ENCODE assay signal across 8 mouse cellular contexts in the genomic region with DNA sequence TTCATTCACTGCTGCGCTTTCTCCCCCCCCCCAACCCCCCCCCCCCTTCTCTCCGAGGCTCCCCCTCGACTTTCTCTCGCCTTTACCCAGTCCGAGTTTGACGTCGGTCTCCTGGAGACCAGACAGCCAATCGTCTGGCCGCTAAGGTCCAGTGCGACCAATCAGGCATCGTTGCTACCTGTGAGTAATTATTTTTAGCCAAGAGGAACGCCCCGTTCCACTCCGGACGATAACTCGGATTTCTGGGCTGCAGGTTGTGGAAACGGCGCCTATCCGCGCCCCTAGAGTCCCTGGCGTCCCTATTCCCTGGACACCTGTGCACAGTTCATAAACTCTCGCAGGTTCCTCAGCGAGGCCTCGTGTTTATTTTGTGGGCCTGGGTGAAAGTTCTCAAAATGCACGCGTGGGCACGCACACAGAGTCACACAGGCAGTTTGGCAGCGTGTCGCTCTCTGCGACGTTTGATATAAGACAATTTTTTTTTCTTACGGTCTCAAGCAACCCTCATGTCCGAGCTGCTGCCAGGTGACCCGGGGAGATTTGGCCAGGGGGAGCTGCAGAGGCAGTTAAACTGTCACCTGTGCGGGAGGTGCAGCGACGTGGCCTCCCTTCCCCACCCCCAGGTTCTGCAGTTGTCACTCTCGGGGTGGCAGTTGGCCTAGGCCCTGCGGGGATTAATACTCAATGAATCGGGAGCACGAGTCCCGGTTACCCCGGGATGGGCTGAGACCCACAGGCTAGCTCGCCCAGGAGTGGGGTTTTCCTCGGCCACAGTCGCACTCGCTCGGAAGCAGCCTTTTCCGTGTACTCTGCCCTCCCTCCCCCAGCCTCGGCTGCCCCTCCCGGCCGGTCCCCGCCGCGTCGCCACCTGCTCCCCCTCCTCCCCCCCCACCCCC. TPM values are rescaled to one million over a fixed set of nuclear protein-coding genes. Genes with fewer than 3 reads are reported as not detected.
DNase-seq lines count a peak whose midpoint lies in the region; ATAC-seq and TF ChIP-seq lines count a peak whose summit lies in the region.

No protein-coding gene starts in this region.

- DNase-seq in 416B (ENCODE audit: low read depth) (peak; percentile 98), liver (peak; percentile 93)
- peak; percentile 99 for DNase-seq in heart, embryonic 10.5 days (ENCODE audit: low spot score)
- peak; percentile 87 to 90 for DNase-seq in spleen, postnatal 4 days (ENCODE audit: low spot score in 2 of 2)

- peak; percentile 77 for ATAC-seq in embryonic facial prominence, embryonic 15.5 days (ENCODE audit: insufficient number of reproducible peaks, low FRiP score, low TSS enrichment, low read depth)
- ATAC-seq in kidney, embryonic 15.5 days (replicated peaks; ENCODE audit: low FRiP score), result peak; percentile 84
- ATAC-seq in monocyte, adult 5-6 weeks (replicated peaks; ENCODE audit: insufficient number of reproducible peaks, low FRiP score, low TSS enrichment, poor library complexity, severe bottlenecking), result peak; percentile 81

- peak overlapping the region; percentile 97 for H3K27ac ChIP-seq in bone marrow, adult 2 months (ENCODE audit: control insufficient read depth, insufficient read depth, low read depth, low read length, poor library complexity)
- H3K27ac ChIP-seq in embryonic facial prominence, embryonic 15.5 days (replicated peaks), result peak overlapping the region; percentile 98
- H3K27ac ChIP-seq in heart, embryonic 10.5 days, result peak overlapping the region; percentile 99
- peak overlapping the region; percentile 99 for H3K27ac ChIP-seq in kidney, embryonic 15.5 days

- H3K36me3 ChIP-seq in embryonic facial prominence, embryonic 15.5 days, result peaks cover 7% of the 10 kb centered on the region
- peaks cover 14% of the 10 kb centered on the region for H3K36me3 ChIP-seq in heart, embryonic 10.5 days
- H3K36me3 ChIP-seq in kidney, embryonic 15.5 days, result peaks cover 15% of the 10 kb centered on the region

- H3K27me3 ChIP-seq in embryonic facial prominence, embryonic 15.5 days, result no peaks in the 10 kb centered on the region
- H3K27me3 ChIP-seq in heart, embryonic 10.5 days (ENCODE audit: insufficient read depth, poor library complexity, severe bottlenecking), result no peaks in the 10 kb centered on the region
- H3K27me3 ChIP-seq in kidney, embryonic 15.5 days, result no peaks in the 10 kb centered on the region

- peaks cover 6% of the 10 kb centered on the region for H3K4me1 ChIP-seq in bone marrow, adult 2 months (ENCODE audit: control insufficient read depth, insufficient read depth, low read length)
- peaks cover 12% of the 10 kb centered on the region for H3K4me1 ChIP-seq in embryonic facial prominence, embryonic 15.5 days
- H3K4me1 ChIP-seq in heart, embryonic 10.5 days, result peaks cover 18% of the 10 kb centered on the region
- H3K4me1 ChIP-seq in kidney, embryonic 15.5 days, result peaks cover 21% of the 10 kb centered on the region

- peak; percentile 77; the same call in 1 of the 2 replicates for TF ChIP-seq POLR2A in bone marrow, adult 2 months (IDR thresholded peaks at IDR 0.05; ENCODE audit: borderline replicate concordance, control insufficient read depth, low read depth, low read length)

- peak overlapping the region; percentile 99 for H3K4me2 ChIP-seq in embryonic facial prominence, embryonic 15.5 days (replicated peaks)
- peak overlapping the region; percentile 98 for H3K4me2 ChIP-seq in kidney, embryonic 15.5 days

- H3K4me3 ChIP-seq in bone marrow, adult 2 months (replicated peaks; ENCODE audit: control insufficient read depth, low read depth, low read length), result peak overlapping the region; percentile 79
- H3K4me3 ChIP-seq in embryonic facial prominence, embryonic 15.5 days (replicated peaks), result peak overlapping the region; percentile 97
- peak overlapping the region; percentile 97 for H3K4me3 ChIP-seq in heart, embryonic 10.5 days
- H3K4me3 ChIP-seq in kidney, embryonic 15.5 days (replicated peaks), result peak overlapping the region; percentile 96

- WGBS in bone marrow, adult 2 months, result under 1% methylated on average over 45 of the region's 56 CpGs
- WGBS in embryonic facial prominence, embryonic 15.5 days, result under 1% methylated on average over 42 of the region's 56 CpGs
- WGBS in heart, embryonic 10.5 days, result under 1% methylated on average over 50 of the region's 56 CpGs
- WGBS in kidney, embryonic 15.5 days, result under 1% methylated on average over 50 of the region's 56 CpGs

- H3K9me3 ChIP-seq in embryonic facial prominence, embryonic 15.5 days (replicated peaks), result no peaks in the 10 kb centered on the region
- no peaks in the 10 kb centered on the region for H3K9me3 ChIP-seq in heart, embryonic 10.5 days
- H3K9me3 ChIP-seq in kidney, embryonic 15.5 days (replicated peaks), result no peaks in the 10 kb centered on the region

- H3K9ac ChIP-seq in embryonic facial prominence, embryonic 15.5 days, result peak overlapping the region; percentile 47
- H3K9ac ChIP-seq in kidney, embryonic 15.5 days, result peak overlapping the region; percentile 69

- no peak for TF ChIP-seq CTCF in bone marrow, adult 2 months (IDR thresholded peaks at IDR 0.05; ENCODE audit: control insufficient read depth, insufficient read depth, low read length)

RNA-seq across cellular contexts. Expression of a gene that starts 0.8 kb away (rescaled TPM):
- 3.3 and 6.4 TPM in 2 replicates for polyA plus RNA-seq in bone marrow, adult 2 months (2011; ENCODE audit: insufficient read depth, insufficient read length, low replicate concordance, missing spikeins)
- polyA plus RNA-seq in embryonic facial prominence, embryonic 15.5 days (2015; fragmentation: Nextera tagmentation; extraction: Ambion mirVana), result 37.8 and 38.1 TPM in 2 replicates
- polyA plus RNA-seq in heart, embryonic 10.5 days (2016; fragmentation: Nextera tagmentation; extraction: Ambion mirVana), result 18.5 and 21.7 TPM in 2 replicates
- polyA plus RNA-seq in kidney, embryonic 15.5 days (2015; fragmentation: Nextera tagmentation; extraction: Ambion mirVana), result 36.6 and 40.8 TPM in 2 replicates
- 13.1 to 21.2 TPM (median 16.5 TPM) in 3 replicates for total RNA-seq in monocyte, adult 5-6 weeks (2017)

RNA-seq across cellular contexts. Expression of a gene that starts 35.4 kb away (rescaled TPM):
- 0.42 TPM in 1 of 2 replicates, not detected in the other for polyA plus RNA-seq in bone marrow, adult 2 months (2011; ENCODE audit: insufficient read depth, insufficient read length, low replicate concordance, missing spikeins)
- polyA plus RNA-seq in embryonic facial prominence, embryonic 15.5 days (2015; fragmentation: Nextera tagmentation; extraction: Ambion mirVana), result 6.5 and 6.8 TPM in 2 replicates
- 0.59 and 1.7 TPM in 2 replicates for polyA plus RNA-seq in heart, embryonic 10.5 days (2016; fragmentation: Nextera tagmentation; extraction: Ambion mirVana)
- 2.4 and 3.4 TPM in 2 replicates for polyA plus RNA-seq in kidney, embryonic 15.5 days (2015; fragmentation: Nextera tagmentation; extraction: Ambion mirVana)
- not detected in 3 replicates for total RNA-seq in monocyte, adult 5-6 weeks (2017)

Comparison
In these comparisons a context has a peak if more than half of its experiments do, and no peak if none do; other contexts are left out.
1. Peak in every context shown above with its lines: DNase-seq, ATAC-seq, H3K4me3 ChIP-seq and H3K27ac ChIP-seq.